Mouse (Mus musculus): ENCODE measurements at regions not wholly inside any gene's neighbourhood (a gene's known extent, or its start where the extent isn't known, plus 50 kb on each side); places are given as distances from the start of the nearest gene placed in this dataset.

- no peak for DNase-seq
Observed at GRCm38 (mm10) chr4:26273754-26274153, 72.9 kb downstream of the Manea start.

- no peak for DNase-seq
Observed at GRCm38 (mm10) chr4:26259230-26260029, 87.3 kb downstream of the Manea start.

DNA sequence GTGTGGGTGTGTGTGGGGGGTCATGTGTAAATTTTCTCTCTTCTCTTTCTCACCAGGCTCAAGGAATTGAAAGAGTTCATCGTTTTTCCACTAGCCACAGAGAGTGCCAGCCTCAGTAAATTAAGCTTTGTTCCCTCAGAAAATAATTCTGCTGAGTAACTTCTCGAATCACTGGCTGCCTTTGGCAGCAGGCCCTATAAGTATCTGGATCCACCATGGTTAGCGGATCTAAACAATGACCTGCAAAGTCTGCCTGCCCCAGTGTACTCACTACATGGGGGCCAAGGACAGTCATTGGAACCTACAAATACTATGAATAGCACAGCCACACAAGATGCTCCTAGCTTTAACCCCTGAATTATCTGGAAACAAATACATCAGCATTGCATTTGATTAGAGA is 90.8 kb downstream of the Manea start:
- DNase-seq, result no peak

GRCm38 (mm10) chr4:26247925-26248856 is 98.5 kb downstream of the Manea start:
- peak; percentile 63 for DNase-seq

GRCm38 (mm10) chr4:26223267-26223666 is 123.4 kb downstream of the Manea start:
- DNase-seq, result no peak

Measured in lung, postnatal 36 days (tissue).